Mouse (Mus musculus): ENCODE results near the gene Tmcc1. TPM values are rescaled to one million over a fixed set of nuclear protein-coding genes. Genes with fewer than 3 reads are reported as not detected.

Tmcc1 gene
- polyA plus RNA-seq, 1 experiment = 17.6 TPM

GRCm38 (mm10) chr6:116139143-116139856 is 54.0 kb downstream of the Tmcc1 start:
- H3K79me2 ChIP-seq (ENCODE audit: control insufficient read depth, insufficient read depth) = peaks cover 39% of the 10 kb centered on the region
- no peak overlapping the region for H3K4me3 ChIP-seq
- TF ChIP-seq REST (IDR thresholded peaks at IDR 0.05; ENCODE audit: insufficient read depth, insufficient read length) (no peak), SRF (IDR thresholded peaks at IDR 0.05; ENCODE audit: control insufficient read depth, insufficient read length, low read depth) (no peak), TCF3 (IDR thresholded peaks at IDR 0.05; ENCODE audit: insufficient read length, low read depth) (no peak), MYOG (IDR thresholded peaks at IDR 0.05; ENCODE audit: control insufficient read depth in 1 of 3, insufficient read depth in 1 of 3, insufficient read length in 2 of 3, low read depth in 2 of 3) (no peak), POLR2AphosphoS2 (IDR thresholded peaks at IDR 0.05; ENCODE audit: insufficient read length, low read depth) (no peak), CEBPB (IDR thresholded peaks at IDR 0.05; ENCODE audit: insufficient read depth, poor library complexity, severe bottlenecking) (no peak), MAX (IDR thresholded peaks at IDR 0.05; ENCODE audit: low read depth) (no peak), MYOD1 (IDR thresholded peaks at IDR 0.05; ENCODE audit: control insufficient read depth in 1 of 3, insufficient read length in 2 of 3, low read depth in 2 of 3) (no peak), POLR2A (IDR thresholded peaks at IDR 0.05; ENCODE audit: insufficient read length, low read depth) (no peak), TCF12 (IDR thresholded peaks at IDR 0.05; ENCODE audit: insufficient read depth, poor library complexity, severe bottlenecking) (no peak), USF1 (IDR thresholded peaks at IDR 0.05; ENCODE audit: low read depth) (no peak), E2F4 (IDR thresholded peaks at IDR 0.05; ENCODE audit: insufficient read depth) (no peak)
- no peak overlapping the region for H3K4me2 ChIP-seq (ENCODE audit: low read depth)
- no peak overlapping the region for H3ac ChIP-seq (ENCODE audit: control insufficient read depth, insufficient read length)
- H3K36me3 ChIP-seq (ENCODE audit: control insufficient read depth, insufficient read depth) = no peaks in the 10 kb centered on the region
- H3K27me3 ChIP-seq (ENCODE audit: control insufficient read depth, insufficient read depth, insufficient read length) = no peaks in the 10 kb centered on the region

- Histone ChIP-seq H3K79me2 (ENCODE audit: control insufficient read depth, insufficient read depth) (peaks cover 23% of the 10 kb centered on the region), H3K36me3 (ENCODE audit: control insufficient read depth, insufficient read depth) (no peaks in the 10 kb centered on the region), H3K4me2 (ENCODE audit: low read depth) (no peak overlapping the region), H3K27me3 (ENCODE audit: control insufficient read depth, insufficient read depth, insufficient read length) (no peaks in the 10 kb centered on the region), H3ac (ENCODE audit: control insufficient read depth, insufficient read length) (no peak overlapping the region), H3K4me3 (no peak overlapping the region)
- no peak for TF ChIP-seq USF1 (IDR thresholded peaks at IDR 0.05; ENCODE audit: low read depth)
Observed at GRCm38 (mm10) chr6:116135971-116136632, 57.2 kb downstream of the Tmcc1 start.

GRCm38 (mm10) chr6:116133756-116134155 is 59.5 kb downstream of the Tmcc1 start:
- H3K79me2 ChIP-seq (ENCODE audit: control insufficient read depth, insufficient read depth) = peaks cover 3% of the 10 kb centered on the region
- no peaks in the 10 kb centered on the region for H3K27me3 ChIP-seq (ENCODE audit: control insufficient read depth, insufficient read depth, insufficient read length)
- H3K36me3 ChIP-seq (ENCODE audit: control insufficient read depth, insufficient read depth) = no peaks in the 10 kb centered on the region
- TF ChIP-seq USF1 (IDR thresholded peaks at IDR 0.05; ENCODE audit: low read depth) = no peak
- no peak for TF ChIP-seq MYOD1 (IDR thresholded peaks at IDR 0.05; ENCODE audit: control insufficient read depth in 1 of 3, insufficient read length in 2 of 3, low read depth in 2 of 3)
- TF ChIP-seq TCF3 (IDR thresholded peaks at IDR 0.05; ENCODE audit: insufficient read length, low read depth) = no peak
- no peak overlapping the region for H3K4me2 ChIP-seq (ENCODE audit: low read depth)
- H3ac ChIP-seq (ENCODE audit: control insufficient read depth, insufficient read length) = no peak overlapping the region
- H3K4me3 ChIP-seq = no peak overlapping the region

- Histone ChIP-seq H3K36me3 (ENCODE audit: control insufficient read depth, insufficient read depth) (no peaks in the 10 kb centered on the region), H3K4me3 (no peak overlapping the region), H3K79me2 (ENCODE audit: control insufficient read depth, insufficient read depth) (no peaks in the 10 kb centered on the region), H3ac (ENCODE audit: control insufficient read depth, insufficient read length) (no peak overlapping the region), H3K4me2 (ENCODE audit: low read depth) (no peak overlapping the region), H3K27me3 (ENCODE audit: control insufficient read depth, insufficient read depth, insufficient read length) (no peaks in the 10 kb centered on the region)
- TF ChIP-seq POLR2AphosphoS2 (IDR thresholded peaks at IDR 0.05; ENCODE audit: insufficient read length, low read depth) (no peak), REST (IDR thresholded peaks at IDR 0.05; ENCODE audit: insufficient read depth, insufficient read length) (no peak), POLR2A (IDR thresholded peaks at IDR 0.05; ENCODE audit: insufficient read length, low read depth) (no peak), E2F4 (IDR thresholded peaks at IDR 0.05; ENCODE audit: insufficient read depth) (no peak), MYOD1 (IDR thresholded peaks at IDR 0.05; ENCODE audit: control insufficient read depth in 1 of 3, insufficient read length in 2 of 3, low read depth in 2 of 3) (no peak), CEBPB (IDR thresholded peaks at IDR 0.05; ENCODE audit: insufficient read depth, poor library complexity, severe bottlenecking) (no peak), MAX (IDR thresholded peaks at IDR 0.05; ENCODE audit: low read depth) (no peak), SRF (IDR thresholded peaks at IDR 0.05; ENCODE audit: control insufficient read depth, insufficient read length, low read depth) (no peak), MYOG (IDR thresholded peaks at IDR 0.05; ENCODE audit: control insufficient read depth in 1 of 3, insufficient read depth in 1 of 3, insufficient read length in 2 of 3, low read depth in 2 of 3) (no peak), TCF3 (IDR thresholded peaks at IDR 0.05; ENCODE audit: insufficient read length, low read depth) (no peak), USF1 (IDR thresholded peaks at IDR 0.05; ENCODE audit: low read depth) (no peak), TCF12 (IDR thresholded peaks at IDR 0.05; ENCODE audit: insufficient read depth, poor library complexity, severe bottlenecking) (no peak)
Observed at GRCm38 (mm10) chr6:116131771-116132170, 61.5 kb downstream of the Tmcc1 start.

GRCm38 (mm10) chr6:116128710-116129109 is 64.6 kb downstream of the Tmcc1 start:
- Histone ChIP-seq H3K4me2 (ENCODE audit: low read depth) (no peak overlapping the region), H3K36me3 (ENCODE audit: control insufficient read depth, insufficient read depth) (no peaks in the 10 kb centered on the region), H3K27me3 (ENCODE audit: control insufficient read depth, insufficient read depth, insufficient read length) (no peaks in the 10 kb centered on the region), H3K4me3 (no peak overlapping the region), H3ac (ENCODE audit: control insufficient read depth, insufficient read length) (no peak overlapping the region), H3K79me2 (ENCODE audit: control insufficient read depth, insufficient read depth) (no peaks in the 10 kb centered on the region)
- TF ChIP-seq E2F4 (IDR thresholded peaks at IDR 0.05; ENCODE audit: insufficient read depth) = no peak
- TF ChIP-seq TCF3 (IDR thresholded peaks at IDR 0.05; ENCODE audit: insufficient read length, low read depth) = no peak
- no peak for TF ChIP-seq POLR2A (IDR thresholded peaks at IDR 0.05; ENCODE audit: insufficient read length, low read depth)
- no peak for TF ChIP-seq SRF (IDR thresholded peaks at IDR 0.05; ENCODE audit: control insufficient read depth, insufficient read length, low read depth)
- no peak for TF ChIP-seq POLR2AphosphoS2 (IDR thresholded peaks at IDR 0.05; ENCODE audit: insufficient read length, low read depth)
- TF ChIP-seq USF1 (IDR thresholded peaks at IDR 0.05; ENCODE audit: low read depth) = no peak
- no peak for TF ChIP-seq REST (IDR thresholded peaks at IDR 0.05; ENCODE audit: insufficient read depth, insufficient read length)
- no peak for TF ChIP-seq MAX (IDR thresholded peaks at IDR 0.05; ENCODE audit: low read depth)
- TF ChIP-seq MYOG (IDR thresholded peaks at IDR 0.05; ENCODE audit: control insufficient read depth in 1 of 3, insufficient read depth in 1 of 3, insufficient read length in 2 of 3, low read depth in 2 of 3) = no peak
- TF ChIP-seq MYOD1 (IDR thresholded peaks at IDR 0.05; ENCODE audit: control insufficient read depth in 1 of 3, insufficient read length in 2 of 3, low read depth in 2 of 3) = no peak
- no peak for TF ChIP-seq CEBPB (IDR thresholded peaks at IDR 0.05; ENCODE audit: insufficient read depth, poor library complexity, severe bottlenecking)
- TF ChIP-seq TCF12 (IDR thresholded peaks at IDR 0.05; ENCODE audit: insufficient read depth, poor library complexity, severe bottlenecking) = no peak
